Mouse (Mus musculus) retina, postnatal 7 days (tissue): ENCODE data around the gene Foxp3.

Source experiments
- DNase-seq: peaks from one replicate; pipeline ENCODE4 v3.0.0-alpha.2; 2012; ENCODE audit warnings: low read depth, low spot score

Gene Foxp3

DNA sequence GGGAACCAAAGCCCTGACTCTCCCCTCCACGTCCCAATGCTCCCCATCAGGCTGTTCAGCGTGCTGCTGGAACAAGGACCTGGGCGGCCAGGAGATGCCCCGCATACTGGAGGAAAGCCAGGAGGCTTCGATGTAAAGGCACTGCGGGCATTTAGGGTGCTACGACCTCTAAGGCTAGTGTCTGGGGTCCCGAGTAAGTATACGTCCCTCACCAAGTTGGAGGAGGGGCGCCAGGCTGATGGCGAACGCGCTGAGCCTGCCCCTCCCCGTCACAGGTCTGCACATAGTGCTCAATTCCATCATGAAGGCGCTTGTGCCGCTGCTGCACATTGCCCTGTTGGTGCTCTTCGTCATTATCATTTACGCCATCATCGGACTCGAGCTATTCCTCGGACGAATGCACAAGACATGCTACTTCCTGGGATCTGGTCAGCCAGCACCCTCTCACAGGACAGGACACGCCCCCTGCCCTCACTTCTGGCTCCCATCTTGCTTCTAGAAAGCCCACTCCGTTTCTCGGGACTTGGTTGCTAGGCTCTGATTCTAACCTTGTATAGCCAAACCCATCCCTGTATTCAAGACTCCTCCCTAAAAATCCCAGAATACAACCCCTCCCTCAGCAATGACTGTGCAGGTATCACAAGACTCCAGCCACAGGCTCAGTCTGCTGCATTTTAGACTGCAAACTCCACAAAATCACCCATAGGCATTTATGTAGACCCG lies 37.3 kb downstream of the Foxp3 start:
- no peak for DNase-seq

DNA sequence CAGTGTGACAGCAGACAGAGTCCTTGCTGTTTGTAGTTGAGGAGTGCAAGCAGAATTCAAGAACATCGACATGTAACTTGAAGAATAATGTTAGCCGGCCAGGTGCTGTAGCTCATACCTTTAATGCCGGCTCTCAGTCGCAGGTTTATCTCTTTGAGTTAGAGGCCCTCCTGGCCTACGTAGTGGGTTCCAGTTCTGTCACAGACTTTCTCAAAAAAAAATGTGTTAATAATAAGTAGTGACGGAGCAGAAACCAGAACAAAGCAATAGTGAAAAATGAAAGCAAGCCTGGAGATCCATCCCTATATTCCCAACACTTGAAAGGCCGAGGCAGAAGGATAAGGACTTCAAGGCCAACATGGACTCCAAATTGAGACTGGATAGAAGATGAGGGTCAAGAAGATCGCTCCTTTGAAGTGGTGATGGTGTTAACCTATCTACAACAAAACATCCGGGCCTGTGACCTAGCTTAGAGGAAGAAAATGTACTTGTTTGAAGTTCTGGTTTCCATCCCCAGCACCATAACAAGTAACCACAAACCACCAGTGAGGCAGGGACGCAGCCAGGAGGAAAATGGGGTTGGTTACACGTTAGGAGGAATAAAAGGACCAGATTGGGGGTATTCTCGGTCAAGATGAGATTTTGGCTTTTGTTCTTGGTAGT lies 44.6 kb downstream of the Foxp3 start:
- no peak for DNase-seq

DNA sequence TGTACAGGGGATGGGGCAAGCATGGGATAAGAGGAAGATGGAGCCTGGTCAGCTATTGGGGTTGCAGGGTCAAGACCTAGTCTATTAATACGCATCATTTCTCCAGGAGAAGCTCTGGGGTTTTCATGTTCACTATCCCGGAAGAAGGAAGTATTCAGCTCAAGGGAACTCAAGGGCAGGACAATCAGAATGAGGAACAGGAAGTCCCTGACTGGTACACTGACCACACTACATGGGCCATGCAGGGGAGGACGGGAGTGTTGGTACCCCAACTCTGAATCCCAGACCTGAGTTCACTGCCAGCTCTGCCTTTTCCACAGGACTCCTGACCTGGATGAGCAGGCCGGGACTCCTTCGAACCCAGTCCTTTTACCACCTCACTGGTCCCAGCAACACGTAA lies 59.1 kb downstream of the Foxp3 start:
- DNase-seq, result no peak

DNA sequence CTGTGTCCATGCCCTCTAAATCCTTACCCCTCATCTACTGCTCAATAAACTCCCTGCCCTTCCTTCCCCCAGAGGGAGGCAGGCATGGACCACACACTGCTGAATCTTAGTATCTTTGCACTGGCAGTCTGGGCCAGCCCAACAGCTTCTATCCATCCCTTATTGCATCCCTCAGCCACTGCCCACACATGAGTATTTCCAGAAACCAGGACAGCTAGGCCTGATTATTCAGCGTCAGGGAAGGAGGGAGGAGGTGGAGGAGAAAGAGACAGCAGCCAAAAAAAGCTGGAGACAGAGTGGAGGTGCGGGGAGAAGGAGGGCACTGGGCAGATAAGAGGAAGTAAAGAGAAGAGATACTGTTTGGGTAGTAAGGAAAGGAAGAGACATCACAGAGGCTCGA lies 61.7 kb downstream of the Foxp3 start:
- DNase-seq, result no peak

DNA sequence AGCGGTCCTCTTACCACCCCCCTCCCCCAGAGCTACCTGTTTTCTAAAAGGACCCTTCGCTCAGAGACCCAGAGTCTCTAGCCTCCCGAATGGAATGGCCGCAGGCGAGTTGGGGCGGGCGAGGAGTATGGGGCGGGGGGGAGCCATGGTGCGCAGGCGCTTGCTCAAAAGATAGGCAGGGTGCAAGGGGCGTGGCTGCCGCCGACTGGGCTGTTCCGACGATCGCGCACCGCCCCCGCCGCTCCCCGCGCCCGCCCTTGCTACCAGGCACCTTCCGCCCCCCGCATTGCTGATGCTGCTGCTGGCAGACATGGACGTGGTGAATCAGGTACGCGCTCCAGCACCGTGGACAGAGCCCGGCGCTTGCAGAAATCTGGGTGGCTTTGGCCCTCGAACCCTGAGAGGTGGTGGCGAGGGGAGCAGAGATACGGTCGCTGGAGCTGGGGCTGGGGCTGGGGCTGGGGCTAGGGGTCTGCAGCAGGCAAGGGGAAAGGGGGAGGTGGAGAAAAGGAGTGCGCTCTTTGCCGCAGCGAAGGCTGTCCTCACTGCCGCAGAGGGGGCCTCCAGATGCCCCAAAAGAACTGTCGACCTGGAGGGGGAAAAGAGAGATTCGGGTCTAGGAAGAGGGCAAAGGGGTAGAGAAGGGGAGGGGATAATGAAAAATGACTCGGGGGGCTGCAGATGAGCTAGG lies 65.1 kb downstream of the Foxp3 start, which contains the start of gene Syp:
Gene Syp (plus strand): TSS at position 71 of the 691 bp plus-strand sequence.
- peak; percentile 71 for DNase-seq

DNA sequence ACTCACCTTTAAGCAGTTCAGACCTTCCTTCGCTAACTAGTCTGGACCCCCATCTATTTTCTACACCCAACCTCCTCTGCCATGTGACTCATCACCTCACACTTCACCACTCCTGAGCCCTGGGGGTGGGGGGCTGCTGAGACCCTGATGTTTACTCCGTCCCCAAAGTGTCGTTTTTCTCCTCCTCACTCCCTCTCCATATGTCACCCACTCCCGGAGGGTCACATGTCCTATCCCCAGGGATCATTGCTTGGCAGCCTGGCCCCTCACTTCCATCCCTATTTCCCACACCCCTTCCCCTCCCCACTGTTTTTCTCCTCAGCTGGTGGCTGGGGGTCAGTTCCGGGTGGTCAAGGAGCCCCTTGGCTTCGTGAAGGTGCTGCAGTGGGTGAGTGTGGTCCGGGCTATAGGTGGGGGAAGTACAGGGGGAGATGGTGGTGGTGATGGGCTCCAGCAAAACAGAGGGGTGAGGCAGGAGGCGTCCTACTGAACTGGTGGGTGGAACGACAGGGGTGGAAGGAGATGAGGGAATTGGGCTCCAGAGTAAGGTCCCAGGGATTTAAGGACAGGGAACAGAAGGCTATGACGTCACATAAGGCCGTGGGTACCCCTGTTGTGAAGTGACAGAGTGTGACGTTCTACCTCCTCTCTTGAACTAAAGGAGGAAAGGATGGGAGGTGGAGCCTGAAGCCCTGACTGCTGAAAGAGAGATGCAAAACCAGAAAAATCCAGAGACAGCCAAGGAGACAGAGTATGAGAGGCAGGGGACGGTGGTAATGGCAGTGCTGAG lies 66.3 kb downstream of the Foxp3 start:
- DNase-seq, result no peak

DNA sequence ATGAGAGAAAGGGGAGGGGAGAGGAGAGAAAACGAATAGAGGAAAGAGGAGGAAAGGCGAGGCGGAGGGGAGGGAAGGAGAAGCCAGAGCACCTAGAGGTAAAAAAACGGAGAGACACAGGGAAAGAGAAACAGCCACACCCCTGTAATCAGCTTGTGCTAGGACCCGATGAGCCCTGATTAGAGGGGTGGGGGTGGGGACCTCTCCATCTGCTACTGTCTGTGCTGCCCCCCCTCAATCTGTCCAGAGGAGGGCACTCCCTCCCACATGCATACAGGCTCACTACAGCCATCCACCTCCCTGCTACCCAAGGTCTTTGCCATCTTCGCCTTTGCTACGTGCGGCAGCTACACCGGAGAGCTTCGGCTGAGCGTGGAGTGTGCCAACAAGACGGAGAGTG lies 67.3 kb downstream of the Foxp3 start:
- DNase-seq, result peak; percentile 75
